Mouse (Mus musculus) lung, postnatal 0 days (tissue): ENCODE measurements at regions not wholly inside any gene's neighbourhood (a gene's known extent, or its start where the extent isn't known, plus 50 kb on each side); places are given as distances from the start of the nearest gene placed in this dataset.

Source experiments
- CTCF ChIP-seq: IDR thresholded peaks from 2 replicates; pipeline ENCODE4 v1.5.1; 2016; ENCODE audit warnings: antibody characterized with exemption, mild to moderate bottlenecking
- EP300 ChIP-seq: IDR thresholded peaks from 2 replicates; pipeline ENCODE4 v1.6.1; 2016; ENCODE audit warnings: antibody characterized with exemption, mild to moderate bottlenecking, control low read depth

- TF ChIP-seq CTCF (no peak), EP300 (no peak)
These were observed 132.7 kb upstream of the Foxn2 start for GRCm38 (mm10) chr17:88307826-88308225.
